Mouse (Mus musculus): ENCODE measurements around the gene Tmem263. TPM values are rescaled to one million over a fixed set of nuclear protein-coding genes. Genes with fewer than 3 reads are reported as not detected.

Gene Tmem263
- 13.5 and 20.5 TPM in 2 replicates for total RNA-seq (2012; rRNA removed)

DNA sequence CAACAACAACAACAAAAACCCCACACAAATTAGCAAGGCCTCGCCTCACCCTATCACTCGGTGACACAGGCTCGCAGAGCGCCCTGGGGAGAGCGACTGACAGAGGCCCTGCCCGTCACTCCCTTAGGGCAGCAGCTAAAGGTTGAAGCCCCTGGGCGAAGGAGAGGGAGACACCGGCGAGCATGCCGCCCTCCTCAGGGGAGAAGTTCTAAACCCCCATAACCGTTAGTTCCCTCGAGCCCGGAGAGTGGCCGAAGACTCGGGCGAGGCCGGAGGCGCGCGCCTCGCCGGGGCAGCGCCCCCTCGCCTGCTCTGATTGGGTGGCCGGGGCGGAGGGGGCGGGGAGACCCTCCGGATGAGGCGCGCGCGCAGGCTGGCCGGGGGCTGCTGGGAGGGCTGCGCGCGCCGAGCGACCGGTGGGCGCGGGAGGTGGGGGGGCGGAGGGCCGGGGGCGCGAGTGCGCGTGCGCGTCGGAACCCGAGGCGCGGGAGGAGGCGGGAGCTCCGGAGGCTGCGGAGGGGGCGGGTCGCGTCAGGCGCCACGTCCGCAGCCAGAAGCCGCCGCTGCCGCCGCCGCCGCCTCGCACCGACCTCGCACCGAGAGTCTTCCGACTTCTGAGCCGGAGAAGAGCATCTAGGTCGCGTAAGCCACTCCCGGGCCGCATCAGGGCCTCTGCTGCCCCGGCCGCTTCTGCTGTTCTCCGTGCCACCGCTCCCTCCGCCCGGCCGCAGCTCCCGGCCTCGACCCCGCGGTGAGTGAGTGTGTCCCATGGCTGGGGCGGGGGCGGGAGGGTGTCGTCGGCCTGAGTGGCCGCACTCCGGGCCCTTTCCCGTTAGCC is at the start of gene Tmem263, which contains the start of gene Fhl4:
Gene Tmem263, plus strand, starts transcription at position 381 of the 838 bp plus-strand sequence.
Gene Fhl4, minus strand, starts transcription at position 249 of the 838 bp plus-strand sequence.
- Histone ChIP-seq H3K27ac (ENCODE audit: insufficient read depth, low read depth, low read length, poor library complexity, severe bottlenecking) (peak within 1 kb of the TSS; percentile 69), H3K4me1 (ENCODE audit: control insufficient read depth in 2 of 2, insufficient read depth in 2 of 2, low read length in 2 of 2, poor library complexity in 1 of 2) (peaks cover 0 to 7% of the 10 kb centered on the region in 2 experiments; a peak in 1 of 4 replicates), H3K4me3 (ENCODE audit: insufficient read depth in 1 of 2, low read depth in 1 of 2, low read length in 2 of 2, poor library complexity in 1 of 2, severe bottlenecking in 1 of 2) (peak within 1 kb of the TSS; percentile 98 to 99), H3K9me3 (ENCODE audit: control insufficient read depth, insufficient read depth, low read depth, low read length) (no peaks in the 10 kb centered on the region), H3K36me3 (ENCODE audit: control insufficient read depth, insufficient read depth, low read length, poor library complexity, severe bottlenecking) (no peaks in the 10 kb centered on the region), H3K9ac (ENCODE audit: insufficient read depth, low read depth, low read length, poor library complexity, severe bottlenecking) (peak within 1 kb of the TSS; percentile 91)
- TF ChIP-seq ZC3H11A (IDR thresholded peaks at IDR 0.05; ENCODE audit: borderline replicate concordance, low read depth, low read length) (no peak), CHD2 (IDR thresholded peaks at IDR 0.05; ENCODE audit: low read depth, low read length) (no peak), MAFK (IDR thresholded peaks at IDR 0.05; ENCODE audit: insufficient read depth, low read depth, low read length) (no peak), HCFC1 (IDR thresholded peaks at IDR 0.05; ENCODE audit: borderline replicate concordance, insufficient read depth, low read length) (no peak), ZNF384 (IDR thresholded peaks at IDR 0.05; ENCODE audit: low read depth, low read length) (no peak)
- DNase-seq (ENCODE audit: low read depth, low spot score) = peak; percentile 82
- in situ Hi-C loops (cut with MboI; ENCODE audit: low sequenced_read_pairs in 2 of 2, unreplicated experiment in 2 of 2) = no loop called here

DNA sequence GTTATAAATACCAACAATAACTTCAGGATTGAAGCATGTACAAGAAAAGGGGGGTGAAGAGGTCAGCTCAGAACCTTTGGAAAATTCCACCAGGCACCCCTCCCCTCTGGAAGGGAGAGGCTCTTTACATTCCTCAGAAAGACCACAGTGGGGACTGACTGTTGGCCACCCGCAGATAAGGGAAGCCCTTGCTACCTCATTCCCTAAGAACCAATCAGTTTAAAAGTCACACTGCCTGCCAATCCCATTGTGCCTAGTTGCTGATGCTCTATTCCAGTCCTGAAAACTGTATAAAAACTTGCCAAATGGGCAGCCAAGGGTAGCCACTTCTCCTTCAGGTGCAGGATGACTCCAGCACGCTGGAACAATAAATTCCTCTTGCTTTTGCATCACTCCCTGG is 47.6 kb upstream of the Tmem263 start:
- H3K27ac ChIP-seq (ENCODE audit: insufficient read depth, low read depth, low read length, poor library complexity, severe bottlenecking) = peak overlapping the region; percentile 72; the same call in 1 of the 2 replicates
- in situ Hi-C loops (cut with MboI; ENCODE audit: low sequenced_read_pairs in 2 of 2, unreplicated experiment in 2 of 2) = no loop called here
- H3K36me3 ChIP-seq (ENCODE audit: control insufficient read depth, insufficient read depth, low read length, poor library complexity, severe bottlenecking) = peaks cover 3% of the 10 kb centered on the region; the same call in 1 of the 2 replicates
- no peak for DNase-seq (ENCODE audit: low read depth, low spot score)
- peaks cover 4 to 10% of the 10 kb centered on the region in 2 experiments for H3K4me1 ChIP-seq (ENCODE audit: control insufficient read depth in 2 of 2, insufficient read depth in 2 of 2, low read length in 2 of 2, poor library complexity in 1 of 2)
- no peak overlapping the region for H3K4me3 ChIP-seq (ENCODE audit: insufficient read depth in 1 of 2, low read depth in 1 of 2, low read length in 2 of 2, poor library complexity in 1 of 2, severe bottlenecking in 1 of 2)
- H3K9ac ChIP-seq (ENCODE audit: insufficient read depth, low read depth, low read length, poor library complexity, severe bottlenecking) = no peak overlapping the region
- TF ChIP-seq HCFC1 (IDR thresholded peaks at IDR 0.05; ENCODE audit: borderline replicate concordance, insufficient read depth, low read length) (no peak), CHD2 (IDR thresholded peaks at IDR 0.05; ENCODE audit: low read depth, low read length) (no peak), MAFK (IDR thresholded peaks at IDR 0.05; ENCODE audit: insufficient read depth, low read depth, low read length) (no peak), ZC3H11A (IDR thresholded peaks at IDR 0.05; ENCODE audit: borderline replicate concordance, low read depth, low read length) (no peak), ZNF384 (IDR thresholded peaks at IDR 0.05; ENCODE audit: low read depth, low read length) (no peak)
- 0 out of 2 replicates have a peak, but pooled peaks cover 1% of the 10 kb centered on the region for H3K9me3 ChIP-seq (ENCODE audit: control insufficient read depth, insufficient read depth, low read depth, low read length)

DNA sequence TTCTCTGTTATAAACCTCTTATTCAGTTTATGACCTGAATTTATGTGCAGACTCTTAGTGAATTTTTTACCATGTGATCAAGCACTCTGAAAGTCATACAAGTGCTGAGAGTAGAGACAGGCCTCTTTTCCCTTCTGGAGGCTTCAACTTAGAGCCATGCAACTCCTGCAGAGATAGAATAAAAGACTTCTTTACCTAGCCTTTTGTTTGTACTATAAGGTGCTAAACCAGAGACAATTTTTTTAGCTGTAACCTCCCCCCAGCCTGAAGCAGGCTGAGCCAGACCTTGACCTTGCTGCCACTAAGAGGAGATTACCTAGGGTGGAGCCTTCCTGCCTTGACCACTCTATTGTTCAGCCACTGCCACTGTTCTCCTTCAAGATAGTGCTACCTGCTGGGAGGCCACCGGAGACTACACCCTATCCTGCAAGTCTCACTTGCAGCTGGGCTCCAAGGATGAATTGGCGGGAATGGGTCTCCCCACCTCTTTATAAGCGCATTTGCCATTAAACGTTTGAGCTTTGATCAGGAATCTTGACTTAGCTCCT is 30.7 kb upstream of the Tmem263 start:
- Histone ChIP-seq H3K9ac (ENCODE audit: insufficient read depth, low read depth, low read length, poor library complexity, severe bottlenecking) (peak overlapping the region; percentile 22; the same call in 1 of the 2 replicates), H3K9me3 (ENCODE audit: control insufficient read depth, insufficient read depth, low read depth, low read length) (no peaks in the 10 kb centered on the region), H3K27ac (ENCODE audit: insufficient read depth, low read depth, low read length, poor library complexity, severe bottlenecking) (peak overlapping the region; percentile 98), H3K4me3 (ENCODE audit: insufficient read depth in 1 of 2, low read depth in 1 of 2, low read length in 2 of 2, poor library complexity in 1 of 2, severe bottlenecking in 1 of 2) (no peak overlapping the region), H3K36me3 (ENCODE audit: control insufficient read depth, insufficient read depth, low read length, poor library complexity, severe bottlenecking) (peaks cover 2% of the 10 kb centered on the region; the same call in 1 of the 2 replicates), H3K4me1 (ENCODE audit: control insufficient read depth in 2 of 2, insufficient read depth in 2 of 2, low read length in 2 of 2, poor library complexity in 1 of 2) (peaks cover 4 to 5% of the 10 kb centered on the region in 2 experiments; a peak in 3 of 4 replicates)
- peak; percentile 90 for TF ChIP-seq ZNF384 (IDR thresholded peaks at IDR 0.05; ENCODE audit: low read depth, low read length)
- 0 out of 2 replicates have a peak, but pooled peaks have one; percentile 14 for TF ChIP-seq MAFK (IDR thresholded peaks at IDR 0.05; ENCODE audit: insufficient read depth, low read depth, low read length)
- TF ChIP-seq ZC3H11A (IDR thresholded peaks at IDR 0.05; ENCODE audit: borderline replicate concordance, low read depth, low read length) = no peak
- in situ Hi-C loops (cut with MboI; ENCODE audit: low sequenced_read_pairs in 2 of 2, unreplicated experiment in 2 of 2) = no loop called here
- peak; percentile 63 for DNase-seq (ENCODE audit: low read depth, low spot score)

DNA sequence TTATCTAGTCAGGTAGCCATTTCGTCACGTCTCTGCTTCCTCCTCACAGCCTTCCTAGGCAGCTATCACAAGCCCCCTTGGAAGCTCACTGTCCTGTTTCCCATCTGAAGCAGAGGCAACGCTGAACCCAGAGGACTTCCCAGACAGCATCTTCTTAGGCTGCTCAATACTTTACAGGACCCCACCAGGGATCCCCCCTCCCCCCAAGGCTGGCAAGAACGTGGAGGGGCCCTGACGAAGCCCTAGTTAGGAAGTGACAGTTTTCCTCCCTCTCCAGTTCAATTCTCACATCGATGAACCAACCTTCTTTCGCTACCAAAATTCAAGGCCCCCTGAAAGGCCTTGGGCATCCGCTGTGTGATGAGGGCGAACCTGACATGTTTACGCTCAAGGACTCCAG is 586 bp upstream of the Tmem263 start:
- peak overlapping the region; percentile 69 for H3K27ac ChIP-seq (ENCODE audit: insufficient read depth, low read depth, low read length, poor library complexity, severe bottlenecking)
- H3K4me1 ChIP-seq (ENCODE audit: control insufficient read depth in 2 of 2, insufficient read depth in 2 of 2, low read length in 2 of 2, poor library complexity in 1 of 2) = peaks cover 0 to 7% of the 10 kb centered on the region in 2 experiments; a peak in 1 of 4 replicates
- peak overlapping the region; percentile 79 to 98 for H3K4me3 ChIP-seq (ENCODE audit: insufficient read depth in 1 of 2, low read depth in 1 of 2, low read length in 2 of 2, poor library complexity in 1 of 2, severe bottlenecking in 1 of 2)
- H3K9me3 ChIP-seq (ENCODE audit: control insufficient read depth, insufficient read depth, low read depth, low read length) = no peaks in the 10 kb centered on the region
- DNase-seq (ENCODE audit: low read depth, low spot score) = no peak
- H3K36me3 ChIP-seq (ENCODE audit: control insufficient read depth, insufficient read depth, low read length, poor library complexity, severe bottlenecking) = no peaks in the 10 kb centered on the region
- H3K9ac ChIP-seq (ENCODE audit: insufficient read depth, low read depth, low read length, poor library complexity, severe bottlenecking) = peak overlapping the region; percentile 91
- TF ChIP-seq HCFC1 (IDR thresholded peaks at IDR 0.05; ENCODE audit: borderline replicate concordance, insufficient read depth, low read length) (no peak), MAFK (IDR thresholded peaks at IDR 0.05; ENCODE audit: insufficient read depth, low read depth, low read length) (no peak), ZNF384 (IDR thresholded peaks at IDR 0.05; ENCODE audit: low read depth, low read length) (no peak), ZC3H11A (IDR thresholded peaks at IDR 0.05; ENCODE audit: borderline replicate concordance, low read depth, low read length) (no peak), CHD2 (IDR thresholded peaks at IDR 0.05; ENCODE audit: low read depth, low read length) (no peak)
- in situ Hi-C loops (cut with MboI; ENCODE audit: low sequenced_read_pairs in 2 of 2, unreplicated experiment in 2 of 2) = no loop called here
